In the genomic region with DNA sequence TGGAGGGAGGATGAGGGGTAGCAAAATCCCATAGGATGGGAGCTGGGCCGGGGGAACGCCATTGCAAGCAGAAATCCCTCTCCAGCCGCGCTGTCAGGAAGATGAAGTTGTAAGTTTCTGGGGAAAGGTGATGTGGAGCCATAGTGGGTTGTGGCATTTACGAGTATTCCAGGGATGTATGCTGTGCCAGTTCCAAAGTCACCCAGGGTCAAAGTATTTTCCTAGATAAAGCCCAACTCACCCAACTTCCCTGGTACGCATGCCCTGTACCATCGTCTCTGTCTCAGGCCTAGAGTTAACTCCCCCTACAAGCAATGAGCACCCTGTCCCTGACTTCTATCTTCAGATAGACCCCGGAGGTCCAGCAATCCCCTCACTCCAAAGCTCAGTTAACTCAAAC, we compare ENCODE assay signal across 9 mouse cellular contexts. TPM values are rescaled to one million over a fixed set of nuclear protein-coding genes. Genes with fewer than 3 reads are reported as not detected.
A peak's percentile ranks its signal among the peaks of the same experiment; 100 is the strongest.
DNase-seq lines count a peak whose midpoint lies in the region; ATAC-seq and TF ChIP-seq lines count a peak whose summit lies in the region.
"Had no signal": no experiment of that assay in that cellular context is flagged by ENCODE, and none has a peak within 500 bp of the region (broad histone marks: within the 10 kb centered on the region; RNA-seq: fewer than 3 reads in every experiment).

No protein-coding gene starts in this region.

- 0 out of 2 replicates have a peak overlapping the region, but pooled peaks have one; percentile 21 for H3K4me2 ChIP-seq in forebrain, postnatal 0 days (ENCODE audit: low read depth)
- no peak overlapping the region for H3K4me2 ChIP-seq in forebrain, embryonic 15.5 days (replicated peaks)
- H3K4me2 ChIP-seq in hindbrain, embryonic 14.5 days (replicated peaks): 0 out of 2 replicates have a peak overlapping the region, but pooled peaks have one; percentile 10
- peak overlapping the region; percentile 65 for H3K4me2 ChIP-seq in liver, embryonic 15.5 days

- DNase-seq in forebrain, postnatal 0 days: no peak
- no peak for DNase-seq in lung, adult 2 months
- no peak for DNase-seq in lung, adult 18-20 months
- DNase-seq in hindbrain, embryonic 14.5 days (ENCODE audit: low spot score): no peak
- DNase-seq in layer of hippocampus, postnatal 10 days (ENCODE audit: low spot score in 2 of 2): no peak
- no peak for DNase-seq in cerebellum, postnatal 25 days
- DNase-seq: spleen, adult 18-20 months had no signal

- no peak overlapping the region for H3K4me3 ChIP-seq in forebrain, postnatal 0 days (ENCODE audit: low read depth, low read length)
- no peak overlapping the region for H3K4me3 ChIP-seq in forebrain, embryonic 15.5 days
- peak overlapping the region; percentile 40 for H3K4me3 ChIP-seq in lung, adult 2 months (replicated peaks; ENCODE audit: extremely low read depth, low read depth, low read length)
- no peak overlapping the region for H3K4me3 ChIP-seq in hindbrain, embryonic 14.5 days (replicated peaks; ENCODE audit: low read length)
- H3K4me3 ChIP-seq in liver, embryonic 15.5 days (replicated peaks): peak overlapping the region; percentile 29

- H3K36me3 ChIP-seq in forebrain, postnatal 0 days (ENCODE audit: insufficient read depth): peaks cover 42% of the 10 kb centered on the region
- H3K36me3 ChIP-seq in forebrain, embryonic 15.5 days: peaks cover 36% of the 10 kb centered on the region
- peaks cover 49% of the 10 kb centered on the region for H3K36me3 ChIP-seq in hindbrain, embryonic 14.5 days (replicated peaks; ENCODE audit: control insufficient read depth, insufficient read depth)
- H3K36me3 ChIP-seq in liver, embryonic 15.5 days (replicated peaks): peaks cover 24% of the 10 kb centered on the region

- TF ChIP-seq POLR2A in lung, adult 2 months (IDR thresholded peaks at IDR 0.05; ENCODE audit: borderline replicate concordance, extremely low read depth, low read depth, low read length): no peak

- H3K4me1 ChIP-seq in forebrain, postnatal 0 days (ENCODE audit: insufficient read depth): no peaks in the 10 kb centered on the region
- 0 out of 2 replicates have a peak, but pooled peaks cover 5% of the 10 kb centered on the region for H3K4me1 ChIP-seq in forebrain, embryonic 15.5 days
- H3K4me1 ChIP-seq in lung, adult 2 months (ENCODE audit: control insufficient read depth, insufficient read depth, low read length): peaks cover 7% of the 10 kb centered on the region; the same call in 1 of the 2 replicates
- no peaks in the 10 kb centered on the region for H3K4me1 ChIP-seq in hindbrain, embryonic 14.5 days (replicated peaks; ENCODE audit: control insufficient read depth, insufficient read depth, low read length)
- H3K4me1 ChIP-seq in liver, embryonic 15.5 days (replicated peaks): peaks cover 14% of the 10 kb centered on the region

- no peaks in the 10 kb centered on the region for H3K9me3 ChIP-seq in forebrain, postnatal 0 days (ENCODE audit: low read length)
- no peaks in the 10 kb centered on the region for H3K9me3 ChIP-seq in forebrain, embryonic 15.5 days
- no peaks in the 10 kb centered on the region for H3K9me3 ChIP-seq in hindbrain, embryonic 14.5 days (ENCODE audit: control insufficient read depth, low read length)
- no peaks in the 10 kb centered on the region for H3K9me3 ChIP-seq in liver, embryonic 15.5 days (replicated peaks)

- ATAC-seq in forebrain, postnatal 0 days: no peak
- ATAC-seq in forebrain, embryonic 15.5 days (replicated peaks): no peak
- ATAC-seq in hindbrain, embryonic 14.5 days (ENCODE audit: low FRiP score): no peak
- ATAC-seq in liver, embryonic 15.5 days (ENCODE audit: insufficient read depth): no peak

- no peak overlapping the region for H3K27ac ChIP-seq in forebrain, postnatal 0 days (ENCODE audit: low read depth, low read length)
- no peak overlapping the region for H3K27ac ChIP-seq in forebrain, embryonic 15.5 days (replicated peaks)
- no peak overlapping the region for H3K27ac ChIP-seq in hindbrain, embryonic 14.5 days
- H3K27ac ChIP-seq in liver, embryonic 15.5 days (replicated peaks): no peak overlapping the region

- no peaks in the 10 kb centered on the region for H3K27me3 ChIP-seq in forebrain, postnatal 0 days (ENCODE audit: insufficient read depth, low read length)
- H3K27me3 ChIP-seq in forebrain, embryonic 15.5 days: no peaks in the 10 kb centered on the region
- no peaks in the 10 kb centered on the region for H3K27me3 ChIP-seq in hindbrain, embryonic 14.5 days (ENCODE audit: control insufficient read depth, insufficient read depth, low read length)
- 0 out of 2 replicates have a peak, but pooled peaks cover 3% of the 10 kb centered on the region for H3K27me3 ChIP-seq in liver, embryonic 15.5 days

- TF ChIP-seq CTCF in forebrain, postnatal 0 days (IDR thresholded peaks at IDR 0.05; ENCODE audit: low read depth): no peak
- no peak for TF ChIP-seq CTCF in lung, adult 2 months (IDR thresholded peaks at IDR 0.05; ENCODE audit: insufficient read depth, low read length)

- WGBS in forebrain, postnatal 0 days: 68% methylated on average over 8 of the region's 8 CpGs
- WGBS in forebrain, embryonic 15.5 days: 66% methylated on average over 8 of the region's 8 CpGs
- WGBS in lung, adult 2 months: 59% methylated on average over 8 of the region's 8 CpGs
- WGBS in hindbrain, embryonic 14.5 days: 72% methylated on average over 8 of the region's 8 CpGs
- 54% methylated on average over 8 of the region's 8 CpGs for WGBS in liver, embryonic 15.5 days (ENCODE audit: insufficient replicate concordance)

- H3K9ac ChIP-seq in forebrain, postnatal 0 days: no peak overlapping the region
- no peak overlapping the region for H3K9ac ChIP-seq in forebrain, embryonic 15.5 days (replicated peaks)
- H3K9ac ChIP-seq in hindbrain, embryonic 14.5 days: no peak overlapping the region
- H3K9ac ChIP-seq in liver, embryonic 15.5 days: no peak overlapping the region

RNA-seq across cellular contexts. Expression of a gene that starts 0.4 kb away (rescaled TPM):
- total RNA-seq in forebrain, postnatal 0 days (2014; rRNA removed): 0.92 and 3.0 TPM in 2 replicates
- polyA plus RNA-seq in forebrain, postnatal 0 days (2015; fragmentation: Nextera tagmentation; extraction: Ambion mirVana): 0.18 and 0.56 TPM in 2 replicates
- 1.3 and 1.5 TPM in 2 replicates for polyA plus RNA-seq in forebrain, embryonic 15.5 days (2015; fragmentation: Nextera tagmentation; extraction: Ambion mirVana)
- polyA plus RNA-seq in lung, adult 2 months (2012; rRNA removed): 7.2 and 7.4 TPM in 2 replicates
- 1.0 and 1.9 TPM in 2 replicates for polyA plus RNA-seq in hindbrain, embryonic 14.5 days (2014; fragmentation: Nextera tagmentation; extraction: Ambion mirVana)
- polyA plus RNA-seq in liver, embryonic 15.5 days (2015; fragmentation: Nextera tagmentation; extraction: Ambion mirVana): 1.6 and 2.3 TPM in 2 replicates
- 1 to 10 TPM; 1.3 to 2.5 TPM for total RNA-seq in layer of hippocampus, postnatal 10 days (2021)

RNA-seq across cellular contexts. Expression of a gene that starts 10.1 kb away (rescaled TPM):
- 0.31 and 0.48 TPM in 2 replicates for total RNA-seq in forebrain, postnatal 0 days (2014; rRNA removed)
- 0.53 and 0.71 TPM in 2 replicates for polyA plus RNA-seq in forebrain, postnatal 0 days (2015; fragmentation: Nextera tagmentation; extraction: Ambion mirVana)
- 0.15 and 0.38 TPM in 2 replicates for polyA plus RNA-seq in forebrain, embryonic 15.5 days (2015; fragmentation: Nextera tagmentation; extraction: Ambion mirVana)
- polyA plus RNA-seq in lung, adult 2 months (2012; rRNA removed): 0.07 and 0.11 TPM in 2 replicates
- polyA plus RNA-seq in hindbrain, embryonic 14.5 days (2014; fragmentation: Nextera tagmentation; extraction: Ambion mirVana): 0.80 and 1.1 TPM in 2 replicates
- 0.05 and 0.06 TPM in 2 replicates for polyA plus RNA-seq in liver, embryonic 15.5 days (2015; fragmentation: Nextera tagmentation; extraction: Ambion mirVana)
- total RNA-seq in layer of hippocampus, postnatal 10 days (2021): 1 to 10 TPM; 6.8 to 7.7 TPM

RNA-seq across cellular contexts. Expression of a gene that starts 30.5 kb away (rescaled TPM):
- 19.9 and 20.9 TPM in 2 replicates for total RNA-seq in forebrain, postnatal 0 days (2014; rRNA removed)
- polyA plus RNA-seq in forebrain, postnatal 0 days (2015; fragmentation: Nextera tagmentation; extraction: Ambion mirVana): 41.8 and 46.1 TPM in 2 replicates
- 60.9 and 66.5 TPM in 2 replicates for polyA plus RNA-seq in forebrain, embryonic 15.5 days (2015; fragmentation: Nextera tagmentation; extraction: Ambion mirVana)
- 7.8 and 11.9 TPM in 2 replicates for polyA plus RNA-seq in lung, adult 2 months (2012; rRNA removed)
- 40.3 and 44.8 TPM in 2 replicates for polyA plus RNA-seq in hindbrain, embryonic 14.5 days (2014; fragmentation: Nextera tagmentation; extraction: Ambion mirVana)
- 15.3 and 16.2 TPM in 2 replicates for polyA plus RNA-seq in liver, embryonic 15.5 days (2015; fragmentation: Nextera tagmentation; extraction: Ambion mirVana)
- 10 to 100 TPM; 50.0 to 54.7 TPM for total RNA-seq in layer of hippocampus, postnatal 10 days (2021)

RNA-seq across cellular contexts. Expression of a gene that starts 30.6 kb away (rescaled TPM):
- total RNA-seq in forebrain, postnatal 0 days (2014; rRNA removed): 137 and 142 TPM in 2 replicates
- polyA plus RNA-seq in forebrain, postnatal 0 days (2015; fragmentation: Nextera tagmentation; extraction: Ambion mirVana): 46.6 and 56.2 TPM in 2 replicates
- 84.5 and 85.9 TPM in 2 replicates for polyA plus RNA-seq in forebrain, embryonic 15.5 days (2015; fragmentation: Nextera tagmentation; extraction: Ambion mirVana)
- 82.3 and 88.5 TPM in 2 replicates for polyA plus RNA-seq in lung, adult 2 months (2012; rRNA removed)
- polyA plus RNA-seq in hindbrain, embryonic 14.5 days (2014; fragmentation: Nextera tagmentation; extraction: Ambion mirVana): 69.3 and 69.4 TPM in 2 replicates
- 23.0 and 25.6 TPM in 2 replicates for polyA plus RNA-seq in liver, embryonic 15.5 days (2015; fragmentation: Nextera tagmentation; extraction: Ambion mirVana)
- 10 to 100 TPM; 73.4 to 74.8 TPM for total RNA-seq in layer of hippocampus, postnatal 10 days (2021)

RNA-seq across cellular contexts. Expression of a gene that starts 47.6 kb away (rescaled TPM):
- total RNA-seq in forebrain, postnatal 0 days (2014; rRNA removed): 316 and 372 TPM in 2 replicates
- 112 and 209 TPM in 2 replicates for polyA plus RNA-seq in forebrain, postnatal 0 days (2015; fragmentation: Nextera tagmentation; extraction: Ambion mirVana)
- polyA plus RNA-seq in forebrain, embryonic 15.5 days (2015; fragmentation: Nextera tagmentation; extraction: Ambion mirVana): 144 and 152 TPM in 2 replicates
- 0.10 and 0.15 TPM in 2 replicates for polyA plus RNA-seq in lung, adult 2 months (2012; rRNA removed)
- 141 and 152 TPM in 2 replicates for polyA plus RNA-seq in hindbrain, embryonic 14.5 days (2014; fragmentation: Nextera tagmentation; extraction: Ambion mirVana)
- polyA plus RNA-seq in liver, embryonic 15.5 days (2015; fragmentation: Nextera tagmentation; extraction: Ambion mirVana): 0.02 and 0.03 TPM in 2 replicates
- 100 to 1,000 TPM; 575 to 578 TPM for total RNA-seq in layer of hippocampus, postnatal 10 days (2021)

Comparison
In these comparisons a context has a peak if more than half of its experiments do, and no peak if none do; other contexts are left out.
1. H3K4me3 ChIP-seq: peak in lung, adult 2 months (single experiment) and liver, embryonic 15.5 days (single experiment); none in forebrain, postnatal 0 days (single experiment), forebrain, embryonic 15.5 days (single experiment) and hindbrain, embryonic 14.5 days (single experiment).